Mouse (Mus musculus) G1E-ER4 (cell line): ENCODE measurements around the gene Lcn9. TPM values are rescaled to one million over a fixed set of nuclear protein-coding genes. Genes with fewer than 3 reads are reported as not detected.

Experiments used
- GATA1 ChIP-seq: IDR thresholded peaks from one replicate; pipeline ENCODE4 v1.8.0; 2012; ENCODE audit warnings: low read length, inconsistent platforms
- polyA plus RNA-seq: library from polyadenylated mRNA; stranded (reverse); fragments of >175 nt; gene quantifications from 2 replicates; pipeline ENCODE4 v1.2.3, GENCODE M21; 2012

Gene Lcn9
- polyA plus RNA-seq, 1 experiment = not detected

DNA sequence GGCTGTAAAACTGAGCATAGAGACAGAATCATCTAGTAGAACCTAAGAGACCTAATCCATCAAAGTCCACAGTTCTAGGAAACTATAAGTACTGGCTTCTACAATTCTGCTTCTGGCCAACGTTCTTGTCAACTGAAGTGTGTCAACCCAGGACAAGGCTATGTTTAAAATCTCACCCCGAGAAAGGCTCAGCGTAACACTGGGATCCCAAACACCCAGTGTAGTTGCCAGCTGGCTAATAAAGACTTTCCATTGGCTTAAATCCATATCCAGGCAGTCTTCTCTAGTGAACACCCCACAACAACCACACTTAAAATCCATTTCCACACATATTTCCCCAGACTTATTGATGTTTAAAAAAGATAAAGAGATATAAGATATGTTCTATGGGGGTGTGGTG, 7.8 kb downstream of the Lcn9 start:
- TF ChIP-seq GATA1 = no peak

- TF ChIP-seq GATA1 = no peak
These were observed 13.3 kb downstream of the Lcn9 start for GRCm38 (mm10) chr2:25836291-25836690.

GRCm38 (mm10) chr2:25842161-25842560, 19.2 kb downstream of the Lcn9 start:
- no peak for TF ChIP-seq GATA1

GRCm38 (mm10) chr2:25842758-25843157, 19.8 kb downstream of the Lcn9 start:
- TF ChIP-seq GATA1 = no peak

- TF ChIP-seq GATA1 = no peak
These were observed 21.1 kb downstream of the Lcn9 start for GRCm38 (mm10) chr2:25844097-25844496.

DNA sequence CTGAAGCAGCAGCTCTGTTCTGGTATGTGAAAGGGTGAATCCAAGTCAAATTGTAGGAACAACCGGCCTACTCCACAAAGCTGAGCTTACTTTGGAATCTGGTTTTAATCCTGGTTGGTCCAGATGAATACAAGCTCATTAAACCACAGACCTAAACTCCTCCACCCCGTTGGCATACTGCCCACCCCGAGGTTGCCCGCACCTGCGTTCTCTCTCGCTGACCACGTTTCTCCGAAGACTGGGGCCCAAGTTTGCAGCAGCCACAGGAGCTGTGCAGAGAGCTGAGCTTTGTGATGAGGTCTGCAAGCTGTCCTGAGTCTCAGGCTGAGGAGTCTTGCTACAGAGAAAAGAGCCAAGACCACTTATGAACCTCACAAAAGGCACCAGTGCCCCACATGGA, 23.6 kb downstream of the Lcn9 start:
- TF ChIP-seq GATA1 = no peak

DNA sequence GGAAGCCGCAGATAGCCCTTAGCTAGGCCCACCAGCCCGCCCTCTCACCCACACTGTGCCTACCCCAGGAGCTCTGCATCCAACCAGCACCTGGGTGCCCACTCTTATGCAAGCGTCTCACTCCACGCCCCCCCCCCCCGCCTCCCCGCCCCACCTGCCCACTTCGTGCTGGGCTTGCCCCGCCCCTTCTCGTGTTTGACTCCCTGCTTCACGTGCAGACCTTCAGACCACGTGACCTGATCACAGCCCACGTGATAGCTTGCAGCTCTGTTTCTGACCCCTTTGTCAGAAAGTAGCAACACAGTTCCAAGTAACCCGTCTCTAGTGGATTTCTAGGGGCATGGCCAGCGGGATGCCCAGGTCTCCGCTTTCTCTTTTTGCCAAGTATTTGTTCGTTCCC, 24.3 kb downstream of the Lcn9 start, which contains the start of gene Sohlh1:
Gene Sohlh1, minus strand, starts transcription at position 23 of the 400 bp plus-strand sequence.
- no peak for TF ChIP-seq GATA1

DNA sequence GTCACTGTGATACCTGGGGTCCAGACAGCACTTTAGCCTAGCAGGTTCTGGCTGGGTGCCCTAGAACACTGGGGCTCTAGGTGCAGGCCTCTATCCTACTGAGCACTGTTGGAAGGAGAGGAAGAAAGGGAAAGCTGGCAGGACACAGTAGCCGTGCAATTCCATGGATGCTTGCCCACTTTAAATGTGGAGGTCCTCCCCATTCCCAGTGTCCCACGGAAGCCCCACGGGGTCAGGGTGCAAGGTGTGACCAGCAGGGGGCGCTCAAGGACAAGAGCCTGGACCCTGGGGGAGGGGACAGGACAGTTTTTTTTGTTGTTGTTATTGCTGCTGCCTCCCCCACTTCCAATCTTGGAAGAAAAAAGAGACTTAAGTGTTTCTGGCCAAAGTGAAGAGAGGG, 27.4 kb downstream of the Lcn9 start:
- TF ChIP-seq GATA1 = no peak

DNA sequence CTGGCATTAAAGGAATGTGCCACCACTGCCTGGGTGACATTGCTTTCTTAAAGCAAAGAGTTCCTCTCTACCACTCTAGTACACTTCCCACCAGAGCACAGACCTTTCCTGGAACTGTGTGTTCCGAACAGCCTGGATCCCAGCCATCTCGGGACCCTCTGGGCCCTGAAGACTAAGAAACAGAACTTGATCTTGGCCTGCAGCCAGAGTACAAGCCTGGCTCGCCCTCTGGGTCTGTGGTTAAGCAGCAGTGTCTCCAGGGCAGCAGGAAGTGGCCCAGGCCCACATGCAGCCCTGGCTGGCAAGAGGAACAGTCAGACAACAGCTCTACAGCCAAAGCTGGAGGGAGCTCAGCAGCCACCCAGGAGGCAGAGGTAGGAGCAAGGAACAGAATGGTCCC, 29.7 kb downstream of the Lcn9 start:
- no peak for TF ChIP-seq GATA1

GRCm38 (mm10) chr2:25853998-25854397, 31.0 kb downstream of the Lcn9 start:
- no peak for TF ChIP-seq GATA1

DNA sequence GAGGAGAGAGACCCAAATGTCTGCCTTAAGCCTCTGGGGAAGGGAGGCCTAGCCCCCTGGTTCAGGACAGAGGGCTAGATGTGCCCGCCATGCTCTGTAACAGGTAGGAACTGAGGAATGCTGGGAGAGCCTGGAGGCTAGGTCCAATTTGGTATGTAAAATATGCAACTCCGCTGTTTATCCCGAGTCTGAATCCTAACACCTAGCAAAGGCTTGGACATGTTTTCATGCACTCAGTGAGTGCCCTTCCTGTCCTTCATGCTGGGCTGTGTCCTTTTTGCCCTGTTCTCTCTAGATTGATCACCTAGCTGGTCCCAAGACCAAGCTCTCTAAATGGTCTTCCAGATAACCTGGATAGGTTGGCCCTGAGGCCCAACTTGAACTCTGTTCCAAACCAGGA, 36.9 kb downstream of the Lcn9 start:
- TF ChIP-seq GATA1 = no peak

- no peak for TF ChIP-seq GATA1
These were observed 39.1 kb downstream of the Lcn9 start for GRCm38 (mm10) chr2:25862038-25862437.

DNA sequence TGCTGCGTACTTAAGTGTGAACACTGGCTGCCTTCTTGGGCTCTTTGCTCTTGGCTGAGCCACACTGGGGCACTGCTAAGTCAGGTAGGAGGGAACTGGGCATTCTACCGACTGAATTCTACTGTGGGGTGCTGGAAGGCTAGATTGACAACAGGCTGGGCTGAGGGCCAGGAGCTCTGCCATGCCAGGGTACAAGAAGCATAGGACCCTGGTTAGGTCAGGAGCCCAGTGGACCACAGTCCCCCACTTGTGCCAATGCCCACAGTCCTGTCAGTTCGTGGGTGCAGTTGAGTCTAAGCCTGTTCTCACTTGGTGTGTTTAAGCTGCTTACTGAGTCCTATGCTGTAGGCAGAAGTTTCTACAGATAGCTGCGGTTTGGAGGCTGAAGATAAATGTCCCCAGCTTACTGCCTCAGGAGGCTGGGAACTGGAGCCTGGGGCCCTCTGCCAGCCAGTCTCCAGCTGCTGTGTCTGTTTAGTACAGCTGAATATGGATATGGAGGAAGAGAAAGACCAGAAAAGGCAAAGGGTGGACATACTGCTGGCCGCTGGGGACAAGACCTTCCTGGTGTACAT, 39.8 kb downstream of the Lcn9 start:
- no peak for TF ChIP-seq GATA1

- TF ChIP-seq GATA1 = no peak
These were observed 40.6 kb downstream of the Lcn9 start, which contains the start of gene Kcnt1 for GRCm38 (mm10) chr2:25863337-25864131. Gene Kcnt1 (plus strand): TSS chr2:25863734.

DNA sequence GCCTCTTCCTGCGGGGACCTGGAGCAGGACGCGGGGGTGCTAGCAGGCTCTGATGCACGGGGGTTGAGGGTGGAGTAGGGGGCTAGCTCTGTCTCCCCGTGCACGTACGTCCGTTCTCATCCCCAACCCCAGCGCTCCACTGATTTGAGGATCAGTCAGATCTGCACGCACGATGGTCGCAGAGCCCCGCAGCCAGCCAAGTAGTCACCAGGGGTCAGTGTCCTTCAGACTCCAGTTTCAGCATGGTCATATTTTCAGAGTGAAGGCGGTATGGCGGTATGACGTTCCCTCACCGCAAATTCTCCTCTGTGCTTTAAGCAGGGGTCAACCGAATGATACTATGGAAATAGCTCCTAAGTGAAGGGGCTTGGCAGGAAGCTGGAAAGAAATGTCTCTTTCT, 41.3 kb downstream of the Lcn9 start:
- no peak for TF ChIP-seq GATA1

DNA sequence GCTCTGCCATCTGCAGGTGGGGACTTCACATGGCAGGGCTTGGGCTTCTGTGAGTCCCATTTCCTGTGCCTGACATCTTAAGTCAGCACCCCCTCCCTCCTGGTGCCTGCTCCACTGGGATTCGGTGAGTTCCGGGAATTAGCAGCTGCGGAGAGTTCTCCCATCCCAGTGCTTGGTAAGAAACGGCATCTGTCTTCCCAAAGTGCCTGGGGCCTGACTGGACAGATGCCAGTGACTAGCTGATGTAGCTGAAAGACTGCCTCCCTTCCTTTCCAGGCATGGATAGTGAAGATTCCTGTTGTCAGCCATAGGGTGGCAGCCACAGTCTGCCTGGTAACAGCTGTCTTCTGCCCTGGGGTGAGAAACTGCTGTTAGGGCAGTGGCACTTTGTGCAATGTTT, 42.5 kb downstream of the Lcn9 start:
- no peak for TF ChIP-seq GATA1

DNA sequence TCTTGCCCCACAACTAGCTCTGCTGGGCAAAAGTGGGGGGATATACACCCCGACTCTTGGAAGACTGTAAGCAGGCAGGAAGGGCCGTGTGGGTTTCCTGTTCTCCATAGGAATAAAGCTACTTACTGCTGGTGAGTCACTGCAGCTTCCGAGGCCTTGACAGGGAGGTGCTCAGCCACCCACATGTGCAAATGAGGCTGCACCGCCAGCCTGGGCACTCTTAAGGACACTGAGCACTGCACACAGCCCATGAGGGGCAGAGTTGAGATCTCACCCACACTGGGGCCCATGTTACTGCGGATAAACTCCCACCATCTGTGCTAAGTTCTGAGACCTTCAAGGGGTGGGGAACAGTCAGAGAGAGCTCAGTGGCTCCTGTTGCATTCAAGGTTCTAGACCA, 43.7 kb downstream of the Lcn9 start:
- TF ChIP-seq GATA1 = no peak

Other genes starting within 250 kb of the Lcn9 start
- 0.52 and 0.69 TPM in 2 replicates for gene Mamdc4, start 248.3 kb upstream of the Lcn9 start, polyA plus RNA-seq
- 3.2 and 4.9 TPM in 2 replicates for gene Phpt1, start 247.9 kb upstream of the Lcn9 start, polyA plus RNA-seq
- gene Ajm1, start 241.4 kb upstream of the Lcn9 start, polyA plus RNA-seq = 0.09 and 0.13 TPM in 2 replicates
- gene Rabl6, start 214.6 kb upstream of the Lcn9 start, polyA plus RNA-seq = 86.8 and 89.3 TPM in 2 replicates
- not detected in 2 replicates for gene Ccdc183, start 205.5 kb upstream of the Lcn9 start, polyA plus RNA-seq
- gene Tmem141, start 201.1 kb upstream of the Lcn9 start, polyA plus RNA-seq = not detected in 2 replicates
- gene Fcna, start 195.1 kb upstream of the Lcn9 start, polyA plus RNA-seq = not detected in 2 replicates
- gene Lcn8, start 170.0 kb upstream of the Lcn9 start, polyA plus RNA-seq = not detected in 2 replicates
- gene Lcn5, start 165.2 kb upstream of the Lcn9 start, polyA plus RNA-seq = not detected in 2 replicates
- gene Lcn6, start 146.4 kb upstream of the Lcn9 start, polyA plus RNA-seq = not detected in 2 replicates
- gene Lcn10, start 140.4 kb upstream of the Lcn9 start, polyA plus RNA-seq = not detected in 2 replicates
- not detected in 2 replicates for gene Obp2a, start 123.1 kb upstream of the Lcn9 start, polyA plus RNA-seq
- not detected in 2 replicates for gene Bmyc, start 116.4 kb upstream of the Lcn9 start, polyA plus RNA-seq
- not detected in 2 replicates for gene Obp2b, start 86.1 kb upstream of the Lcn9 start, polyA plus RNA-seq
- gene Lcn3, start 57.6 kb upstream of the Lcn9 start, polyA plus RNA-seq = not detected in 2 replicates
- not detected in 2 replicates for gene Lcn11, start 46.1 kb upstream of the Lcn9 start, polyA plus RNA-seq
- not detected in 2 replicates for gene Gm13539, start 40.9 kb upstream of the Lcn9 start, polyA plus RNA-seq
- not detected in 2 replicates for gene Glt6d1, start 7.3 kb upstream of the Lcn9 start, polyA plus RNA-seq
- gene Sohlh1, start 24.1 kb downstream of the Lcn9 start, polyA plus RNA-seq = not detected in 2 replicates
- not detected in 2 replicates for gene Kcnt1, start 40.6 kb downstream of the Lcn9 start, polyA plus RNA-seq
- 5.9 and 6.3 TPM in 2 replicates for gene Camsap1, start 160.1 kb downstream of the Lcn9 start, polyA plus RNA-seq
- 116 and 161 TPM in 2 replicates for gene Ubac1, start 198.6 kb downstream of the Lcn9 start, polyA plus RNA-seq